Mouse (Mus musculus) thymus, adult 2 months (tissue): Measurements from ENCODE around the gene Robo3. TPM values are rescaled to one million over a fixed set of nuclear protein-coding genes. Genes with fewer than 3 reads are reported as not detected.

Source experiments
- DNase-seq: peaks from one replicate; pipeline ENCODE4 v3.0.0; 2021
- H3K27ac ChIP-seq: fragments of 200-500 bp; 2 replicates; pipeline ENCODE4 v1.5.1; 2012; ENCODE audit warnings: low read length, control low read depth; ENCODE audit not compliant: control insufficient read depth, insufficient read depth
- H3K27me3 ChIP-seq: fragments of 200-500 bp; 2 replicates; pipeline ENCODE4 v1.6.1; 2012; ENCODE audit warnings: mild to moderate bottlenecking, low read length, moderate library complexity, mixed read lengths; ENCODE audit not compliant: control insufficient read depth, insufficient read depth
- H3K36me3 ChIP-seq: fragments of 200-500 bp; 2 replicates; pipeline ENCODE4 v1.6.1; 2012; ENCODE audit warnings: mild to moderate bottlenecking, low read length, moderate library complexity; ENCODE audit not compliant: control insufficient read depth, insufficient read depth
- H3K4me1 ChIP-seq: fragments of 200-500 bp; replicated peaks from 2 replicates; pipeline ENCODE4 v1.6.1; 2012; ENCODE audit warnings: low read length; ENCODE audit not compliant: control insufficient read depth, insufficient read depth
- H3K4me3 ChIP-seq: fragments of 200-500 bp; 2 replicates; pipeline ENCODE4 v1.5.1; 2012; ENCODE audit warnings: mild to moderate bottlenecking, low read length, control low read depth, moderate library complexity; ENCODE audit not compliant: control insufficient read depth, insufficient read depth
- CTCF ChIP-seq: fragments of 200-500 bp; IDR thresholded peaks from 2 replicates; pipeline ENCODE4 v1.5.1; 2012; ENCODE audit warnings: mild to moderate bottlenecking, control low read depth, low read length, moderate library complexity, borderline replicate concordance; ENCODE audit not compliant: control insufficient read depth, poor library complexity, insufficient read depth; ENCODE audit errors: extremely low read depth
- POLR2A ChIP-seq: fragments of 200-500 bp; IDR thresholded peaks from 2 replicates; pipeline ENCODE4 v1.6.1; 2012; ENCODE audit warnings: mild to moderate bottlenecking, low read length, control low read depth, moderate library complexity; ENCODE audit not compliant: control insufficient read depth, poor library complexity, insufficient read depth; ENCODE audit errors: extremely low read depth
- WGBS: fragments of 180-500 bp; shearing (Covaris S2); methylation state at CpG from one replicate; pipeline ENCODE4 v1.1.7; 2018; 5-methylcytosine and 5-hydroxymethylcytosine counted together
- polyA plus RNA-seq: library from polyadenylated mRNA; depleted of rRNA; stranded (reverse); fragments of >200 nt; gene quantifications from 2 replicates; pipeline ENCODE4 v1.2.3, GENCODE M21; 2012; rRNA removed

Gene Robo3
- polyA plus RNA-seq, 1 experiment: 0.94 TPM

GRCm38 (mm10) chr9:37375718-37376117 lies 57.3 kb downstream of the Robo3 start:
- 93% methylated on average over 5 of the region's 5 CpGs for WGBS
- Histone ChIP-seq H3K4me1 (no peaks in the 10 kb centered on the region), H3K4me3 (no peak overlapping the region), H3K27ac (no peak overlapping the region), H3K36me3 (no peaks in the 10 kb centered on the region), H3K27me3 (no peaks in the 10 kb centered on the region)
- no peak for TF ChIP-seq POLR2A
- TF ChIP-seq CTCF: no peak
- no peak for DNase-seq

GRCm38 (mm10) chr9:37371232-37371801 lies 61.7 kb downstream of the Robo3 start:
- no peak for TF ChIP-seq CTCF
- no peak for TF ChIP-seq POLR2A
- H3K4me3 ChIP-seq: no peak overlapping the region
- no peaks in the 10 kb centered on the region for H3K4me1 ChIP-seq
- H3K36me3 ChIP-seq: no peaks in the 10 kb centered on the region
- 91% methylated on average over 7 of the region's 7 CpGs for WGBS
- no peak for DNase-seq
- H3K27me3 ChIP-seq: no peaks in the 10 kb centered on the region
- no peak overlapping the region for H3K27ac ChIP-seq

- no peak overlapping the region for H3K27ac ChIP-seq
- DNase-seq: no peak
- TF ChIP-seq POLR2A (no peak), CTCF (no peak)
- no peaks in the 10 kb centered on the region for H3K4me1 ChIP-seq
- no peak overlapping the region for H3K4me3 ChIP-seq
- WGBS: 88% methylated on average over 8 of the region's 8 CpGs
- H3K36me3 ChIP-seq: no peaks in the 10 kb centered on the region
- no peaks in the 10 kb centered on the region for H3K27me3 ChIP-seq
These were observed 64.2 kb downstream of the Robo3 start for GRCm38 (mm10) chr9:37368860-37369259.

GRCm38 (mm10) chr9:37368081-37368830 lies 64.8 kb downstream of the Robo3 start:
- DNase-seq: no peak

GRCm38 (mm10) chr9:37367301-37368080 lies 65.6 kb downstream of the Robo3 start, which contains the start of gene Hepacam:
Hepacam (plus strand) TSS chr9:37367351.
- WGBS: 93% methylated on average over 17 of the region's 17 CpGs
- DNase-seq: no peak
- Histone ChIP-seq H3K4me3 (no peak within 1 kb of the TSS), H3K27me3 (no peaks in the 10 kb centered on the region), H3K4me1 (no peaks in the 10 kb centered on the region), H3K36me3 (no peaks in the 10 kb centered on the region), H3K27ac (no peak within 1 kb of the TSS)
- TF ChIP-seq CTCF (no peak), POLR2A (no peak)

More at GRCm38 (mm10) chr9:37368081-37368830, 64.8 kb downstream of the Robo3 start:
- 82% methylated on average over 11 of the region's 11 CpGs for WGBS
- Histone ChIP-seq H3K27ac (no peak overlapping the region), H3K4me1 (no peaks in the 10 kb centered on the region), H3K36me3 (no peaks in the 10 kb centered on the region), H3K4me3 (no peak overlapping the region), H3K27me3 (no peaks in the 10 kb centered on the region)
- TF ChIP-seq POLR2A: no peak
- TF ChIP-seq CTCF: no peak

GRCm38 (mm10) chr9:37365706-37366105 lies 67.3 kb downstream of the Robo3 start:
- 81% methylated on average over 5 of the region's 5 CpGs for WGBS

More at GRCm38 (mm10) chr9:37365706-37366105, 67.3 kb downstream of the Robo3 start:
- Histone ChIP-seq H3K4me1 (no peaks in the 10 kb centered on the region), H3K4me3 (no peak overlapping the region), H3K27me3 (no peaks in the 10 kb centered on the region), H3K36me3 (no peaks in the 10 kb centered on the region), H3K27ac (no peak overlapping the region)
- DNase-seq: no peak
- TF ChIP-seq POLR2A: no peak
- no peak for TF ChIP-seq CTCF

Other genes starting within 250 kb of the Robo3 start
- gene Tmem218, start 225.0 kb downstream of the Robo3 start, polyA plus RNA-seq: 2.7 and 2.9 TPM in 2 replicates
- 38.2 and 44.1 TPM in 2 replicates for gene Slc37a2, start 177.5 kb downstream of the Robo3 start, polyA plus RNA-seq
- gene Ccdc15, start 84.8 kb downstream of the Robo3 start, polyA plus RNA-seq: 6.2 and 10.7 TPM in 2 replicates
- gene Hepacam, start 65.9 kb downstream of the Robo3 start, polyA plus RNA-seq: 0.09 and 0.14 TPM in 2 replicates
- gene Robo4, start 31.3 kb downstream of the Robo3 start, polyA plus RNA-seq: 5.5 and 6.6 TPM in 2 replicates
- gene Msantd2, start 56.1 kb upstream of the Robo3 start, polyA plus RNA-seq: 42.8 and 42.9 TPM in 2 replicates
- gene Esam, start 94.8 kb upstream of the Robo3 start, polyA plus RNA-seq: 9.6 and 14.1 TPM in 2 replicates
- gene Vsig2, start 106.0 kb upstream of the Robo3 start, polyA plus RNA-seq: 1.5 and 3.3 TPM in 2 replicates
- 14.2 and 16.2 TPM in 2 replicates for gene Nrgn, start 119.7 kb upstream of the Robo3 start, polyA plus RNA-seq
- 9.0 and 10.0 TPM in 2 replicates for gene Siae, start 122.5 kb upstream of the Robo3 start, polyA plus RNA-seq
- 0.20 and 0.47 TPM in 2 replicates for gene Spa17, start 180.5 kb upstream of the Robo3 start, polyA plus RNA-seq
- gene Tbrg1, start 224.1 kb upstream of the Robo3 start, polyA plus RNA-seq: 46.5 and 54.2 TPM in 2 replicates
- not detected in 2 replicates for gene Panx3, start 236.0 kb upstream of the Robo3 start, polyA plus RNA-seq